Mouse (Mus musculus) lung, postnatal 0 days (tissue): ENCODE data around the gene Crb3.

Source experiments
- CTCF ChIP-seq: IDR thresholded peaks from 2 replicates; pipeline ENCODE4 v1.5.1; 2016; ENCODE audit warnings: antibody characterized with exemption, mild to moderate bottlenecking
- EP300 ChIP-seq: IDR thresholded peaks from 2 replicates; pipeline ENCODE4 v1.6.1; 2016; ENCODE audit warnings: antibody characterized with exemption, mild to moderate bottlenecking, control low read depth

DNA sequence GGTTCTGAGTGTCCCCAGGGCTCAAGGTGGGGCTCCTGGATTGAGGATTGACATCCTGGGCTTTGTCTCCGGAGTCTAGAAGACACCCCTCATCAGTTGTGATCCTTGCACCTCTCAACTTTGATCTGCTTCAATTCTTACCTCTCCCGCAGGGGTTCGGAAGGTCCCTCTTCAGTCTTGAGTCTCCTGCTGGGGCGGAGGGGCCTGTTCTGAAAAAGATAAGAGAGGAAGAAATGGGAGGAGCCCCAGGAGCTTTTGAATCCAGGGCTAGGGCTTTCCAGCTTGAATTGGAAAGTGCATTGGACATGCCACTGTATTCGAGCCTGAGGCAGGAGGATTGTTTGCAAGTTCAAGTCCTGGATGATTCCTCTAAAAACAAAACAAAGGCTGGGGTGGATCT lies 8.0 kb downstream of the Crb3 start:
- no peak for TF ChIP-seq EP300
- TF ChIP-seq CTCF: no peak
